Mouse (Mus musculus) frontal cortex, postnatal 36 days (tissue): ENCODE results near the gene Plekhm1.
"Not testable (repeated sequence)": the region's sequence is repeated elsewhere in the genome, so short reads cannot be mapped to it uniquely, and the experiment has no call there.

Experiments used
- DNase-seq, 2 experiments: peaks; one replicate each; pipeline ENCODE4 v3.0.0; 2022; ENCODE audit warnings: low spot score in 2 of 2

Gene Plekhm1

GRCm38 (mm10) chr11:103411981-103412949, at the start of gene Plekhm1:
Plekhm1 (minus strand) TSS chr11:103412687.
- peak; percentile 93 to 96 for DNase-seq

GRCm38 (mm10) chr11:103451105-103451504, 38.6 kb upstream of the Plekhm1 start:
- DNase-seq = not testable (repeated sequence)

GRCm38 (mm10) chr11:103449721-103450120, 37.2 kb upstream of the Plekhm1 start:
- DNase-seq = not testable (repeated sequence)

DNA sequence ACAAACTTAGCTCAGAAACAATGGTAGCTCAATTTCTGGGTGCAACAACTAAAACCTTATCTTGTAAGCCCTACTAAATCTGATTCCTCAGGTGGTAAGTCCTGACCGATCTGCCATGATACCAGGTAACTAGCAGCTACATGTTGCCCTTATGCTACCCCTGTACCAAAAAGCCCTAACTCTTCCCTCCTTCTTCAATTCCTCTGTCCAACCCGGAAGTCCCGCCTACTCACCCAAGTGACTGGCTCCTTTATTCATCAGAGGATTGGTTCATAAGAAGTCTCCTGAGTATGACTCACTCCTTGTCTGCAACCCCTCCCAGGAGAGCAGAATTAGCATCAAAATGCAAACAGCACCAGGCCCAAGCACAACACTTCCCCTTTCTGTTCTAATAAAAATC, 31.2 kb upstream of the Plekhm1 start:
- DNase-seq = no peak

GRCm38 (mm10) chr11:103436282-103436681, 23.8 kb upstream of the Plekhm1 start:
- DNase-seq = no peak

DNA sequence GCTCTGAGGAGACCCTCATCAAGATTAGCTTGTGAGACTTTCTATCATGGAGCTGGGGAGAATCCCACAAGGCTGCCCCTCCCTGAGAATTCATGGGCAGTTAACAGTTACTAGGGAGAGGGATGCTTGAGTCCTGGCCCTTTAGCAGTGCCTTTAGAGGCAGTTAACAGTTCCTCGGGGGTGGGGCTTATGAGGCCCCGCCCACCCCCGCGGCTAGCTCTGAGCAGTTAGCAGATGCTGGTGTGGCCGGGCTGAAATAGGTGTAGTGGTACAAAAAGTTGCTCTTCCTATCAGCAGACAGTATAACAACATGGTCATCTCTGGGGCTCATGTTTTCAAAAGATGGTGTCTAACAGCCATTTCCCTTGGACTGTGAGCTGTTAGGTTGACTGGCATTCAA, 12.5 kb upstream of the Plekhm1 start:
- DNase-seq = no peak

GRCm38 (mm10) chr11:103419667-103420066, 7.2 kb upstream of the Plekhm1 start:
- no peak for DNase-seq

DNA sequence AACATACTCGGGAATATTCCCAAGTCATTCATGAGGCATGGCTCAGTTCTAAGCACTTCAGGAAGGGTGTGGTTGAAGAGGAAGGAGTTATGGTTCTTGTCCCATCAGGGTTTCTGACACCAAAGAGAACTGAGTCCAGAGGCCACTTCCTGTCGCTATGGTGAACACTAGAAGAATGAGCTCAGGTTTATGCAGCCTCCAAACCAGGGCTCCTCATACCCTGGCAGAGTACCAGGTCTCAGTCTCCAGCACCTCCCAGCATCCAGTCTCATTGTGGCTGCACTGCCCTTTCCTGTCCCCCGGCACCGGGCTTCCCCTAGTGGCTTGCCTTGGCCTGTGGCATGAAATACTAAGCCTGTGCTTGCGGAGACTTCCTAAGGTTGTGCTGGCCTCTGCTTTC, 6.7 kb upstream of the Plekhm1 start:
- no peak for DNase-seq

DNA sequence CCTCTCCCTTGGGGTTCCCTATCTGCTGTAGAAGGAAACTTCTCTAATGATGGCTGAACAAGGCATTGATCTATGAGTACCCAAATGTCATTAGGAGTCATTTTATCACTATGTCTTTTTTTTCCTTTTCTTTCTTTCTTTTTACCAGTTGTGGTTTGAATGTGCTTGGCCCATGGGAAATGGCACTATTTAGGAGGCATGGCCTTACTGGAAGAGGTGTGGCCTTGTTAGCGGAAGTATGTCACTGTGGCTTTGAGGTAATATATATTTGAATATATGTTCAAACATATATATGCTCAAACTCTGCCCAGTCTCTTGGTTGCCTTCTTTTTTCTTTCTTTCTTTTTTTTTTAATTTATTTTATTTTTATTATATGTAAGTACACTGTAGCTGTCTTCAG, 1.0 kb upstream of the Plekhm1 start:
- DNase-seq = no peak

GRCm38 (mm10) chr11:103412950-103413423, 500 bp upstream of the Plekhm1 start:
- no peak for DNase-seq

- DNase-seq = no peak
Observed at GRCm38 (mm10) chr11:103411301-103411700, 1.2 kb downstream of the Plekhm1 start.

DNA sequence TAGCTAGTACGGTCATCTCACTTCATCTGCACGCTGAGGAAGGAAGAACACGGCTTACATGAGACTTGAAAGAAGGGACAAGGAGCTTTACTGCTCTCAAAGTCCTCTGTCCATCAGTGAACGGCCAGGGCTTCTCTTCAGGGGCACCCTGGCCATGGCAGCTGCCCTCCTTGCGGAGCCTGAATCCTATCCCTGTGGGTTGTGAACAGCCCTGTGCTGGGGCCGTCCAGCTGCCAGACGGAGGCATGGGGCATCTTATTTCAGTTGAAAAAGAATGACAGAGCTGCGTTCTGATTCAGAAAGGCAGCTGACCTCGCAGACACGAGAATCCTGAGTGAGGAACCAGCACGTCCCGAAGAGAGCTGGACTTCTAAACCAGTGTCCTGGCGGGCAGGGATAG, 3.6 kb downstream of the Plekhm1 start:
- DNase-seq = no peak

- not testable (repeated sequence) for DNase-seq
Observed at GRCm38 (mm10) chr11:103407136-103407535, 5.4 kb downstream of the Plekhm1 start.

DNA sequence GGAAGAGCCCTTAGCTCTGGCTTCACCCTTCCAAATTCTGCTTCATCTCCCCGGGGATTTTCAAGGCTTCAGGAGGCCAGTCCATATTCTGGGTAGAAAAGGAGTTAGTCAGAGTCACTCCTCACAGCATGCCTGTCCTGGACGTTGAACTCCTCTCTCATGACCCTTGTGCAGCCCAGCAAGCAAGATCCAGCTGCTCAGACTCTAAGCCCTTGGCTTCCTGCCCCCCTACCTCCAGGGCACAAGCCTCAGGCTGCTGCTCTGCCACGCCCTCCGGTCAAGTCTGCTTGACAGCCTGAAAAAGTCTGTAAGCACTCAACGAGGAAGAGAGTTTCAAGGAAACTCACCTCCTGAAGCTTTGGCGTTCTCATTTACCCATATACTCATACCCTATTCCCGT, 5.9 kb downstream of the Plekhm1 start:
- no peak for DNase-seq

GRCm38 (mm10) chr11:103405814-103406213, 6.7 kb downstream of the Plekhm1 start:
- no peak for DNase-seq

GRCm38 (mm10) chr11:103404618-103405017, 7.9 kb downstream of the Plekhm1 start:
- DNase-seq = no peak

DNA sequence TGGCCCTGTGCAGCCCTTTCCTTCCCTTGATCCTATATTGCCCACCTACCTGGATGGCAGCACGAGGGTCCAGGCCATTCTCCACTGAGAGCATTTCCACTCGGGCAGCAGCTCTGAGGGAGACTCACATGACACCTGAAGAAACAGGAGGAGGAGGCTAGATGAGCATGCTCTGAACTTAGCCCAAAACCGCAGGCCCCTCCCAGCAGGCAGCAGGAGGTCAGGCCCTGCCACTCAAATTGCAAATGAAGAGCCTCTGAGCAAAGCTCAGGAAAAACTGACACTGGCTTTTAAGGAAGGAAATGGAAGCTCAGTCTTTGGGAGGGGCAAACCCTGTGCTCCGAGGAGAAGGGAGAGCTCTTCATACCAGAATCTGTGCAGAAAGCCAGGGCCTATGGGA, 8.7 kb downstream of the Plekhm1 start:
- no peak for DNase-seq

DNA sequence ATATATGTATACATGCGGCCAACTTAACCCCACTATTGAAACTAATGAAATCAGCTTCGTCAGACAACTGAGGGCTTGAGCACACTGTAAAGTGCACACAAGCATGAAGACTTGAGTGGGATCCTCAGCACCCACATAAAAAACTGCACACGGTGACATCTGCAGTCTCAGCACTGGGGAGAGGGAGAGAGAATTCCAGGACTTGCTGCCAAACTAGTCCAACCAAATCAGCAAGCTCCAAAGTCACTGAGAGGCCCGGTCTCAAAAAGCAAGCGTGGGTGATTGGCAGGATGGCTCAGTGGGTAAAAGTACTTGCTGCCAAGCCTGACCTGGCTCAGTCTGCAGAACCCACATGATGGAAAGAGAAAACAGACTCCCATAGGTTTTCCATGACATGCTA, 9.7 kb downstream of the Plekhm1 start:
- DNase-seq = peak; percentile 30 to 59

DNA sequence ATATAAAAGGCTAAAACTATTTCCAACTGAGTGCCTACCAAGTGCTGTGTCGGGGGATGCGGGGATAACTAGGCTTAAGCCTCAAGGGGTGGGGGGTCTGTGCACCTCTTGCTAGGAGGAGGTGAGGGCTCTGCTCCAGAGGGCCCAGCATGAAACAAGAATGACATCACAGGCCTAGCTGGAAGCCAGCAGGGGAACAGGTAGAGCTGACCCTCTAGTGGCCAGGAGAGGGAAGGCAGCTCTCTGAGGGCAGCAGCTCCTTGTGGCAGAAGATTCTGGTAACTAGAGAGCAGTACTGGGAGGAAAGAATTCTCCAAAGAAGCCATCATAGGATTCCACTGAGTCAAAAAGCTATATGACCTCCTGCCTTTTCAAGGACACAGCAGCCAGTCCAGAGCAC, 10.3 kb downstream of the Plekhm1 start:
- peak in 1 of 2 experiments; percentile 45 for DNase-seq

DNA sequence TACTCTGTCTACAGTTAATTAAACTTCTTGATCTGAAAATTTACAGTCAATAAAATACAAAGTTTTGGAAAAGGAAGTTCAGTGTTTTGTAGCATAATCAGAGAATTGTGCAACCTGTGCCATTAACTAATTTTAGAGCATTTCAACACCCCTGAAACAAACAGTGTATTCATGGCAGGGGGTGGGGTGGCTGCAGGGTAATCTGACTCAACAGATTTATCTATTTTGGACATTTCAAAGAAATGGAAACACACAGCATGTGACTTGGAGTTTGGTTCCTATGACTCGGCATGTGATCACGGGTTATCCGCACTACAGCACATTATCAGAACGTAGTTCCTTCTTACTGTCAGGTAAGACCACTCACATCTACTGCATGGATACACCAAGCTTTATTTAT, 12.5 kb downstream of the Plekhm1 start:
- DNase-seq = no peak

DNA sequence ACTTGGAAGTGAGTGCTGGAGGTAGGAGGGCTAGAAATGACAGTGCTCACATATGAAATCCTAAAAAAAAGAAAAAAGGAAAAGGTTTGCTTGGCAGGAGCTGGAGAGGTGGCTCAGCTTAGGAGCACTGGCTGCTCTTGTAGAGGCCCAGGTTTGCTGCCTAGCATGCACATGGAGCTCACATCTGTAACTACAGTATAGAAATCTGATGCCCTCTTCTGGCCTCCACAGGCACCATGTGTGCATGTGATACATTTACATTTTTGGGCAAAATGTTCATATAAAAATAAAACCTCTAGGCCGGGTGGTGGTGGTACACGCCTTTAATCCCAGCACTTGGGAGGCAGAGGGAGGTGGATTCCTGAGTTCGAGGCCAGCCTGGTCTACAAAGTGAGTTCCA, 13.4 kb downstream of the Plekhm1 start:
- no peak for DNase-seq

- DNase-seq = no peak
Observed at GRCm38 (mm10) chr11:103396682-103397081, 15.8 kb downstream of the Plekhm1 start.

DNA sequence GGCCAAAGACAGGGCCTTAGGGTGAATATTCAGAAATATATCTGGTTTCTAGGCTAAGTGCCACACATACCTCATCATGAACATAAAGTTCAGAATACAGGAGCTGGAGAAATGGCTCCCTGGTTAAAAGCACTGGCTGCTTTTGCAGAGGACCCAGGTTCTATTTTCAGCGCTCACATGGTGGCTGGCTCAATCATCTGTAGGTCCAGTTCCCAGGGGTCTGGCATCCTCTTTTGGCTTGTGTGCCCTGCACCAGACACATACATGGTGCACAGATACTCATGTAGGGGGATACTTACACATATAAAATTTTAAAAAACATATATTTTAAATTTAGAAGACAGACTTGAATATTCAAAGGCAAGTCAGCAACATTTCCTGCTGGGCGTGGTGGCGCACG, 16.3 kb downstream of the Plekhm1 start:
- DNase-seq = no peak
